Mouse (Mus musculus): ENCODE data around the gene Stn1.

- TF ChIP-seq POLR2A (IDR thresholded peaks at IDR 0.05; ENCODE audit: low read depth, low read length), result no peak
- TF ChIP-seq CTCF (IDR thresholded peaks at IDR 0.05; ENCODE audit: borderline replicate concordance, insufficient read depth, low read length), result no peak
Measured at GRCm38 (mm10) chr19:47524905-47525304, 12.4 kb downstream of the Stn1 start.

Measured in embryonic fibroblast, embryonic 13.5 days (primary cell).